Mouse (Mus musculus): ENCODE measurements around the gene Sost.
A peak's percentile ranks its signal among the peaks of the same experiment; 100 is the strongest.
"Not testable (repeated sequence)": the region's sequence is repeated elsewhere in the genome, so short reads cannot be mapped to it uniquely, and the experiment has no call there.

Sost gene

GRCm38 (mm10) chr11:101966965-101967614 is at the start of gene Sost:
Gene Sost, minus strand, starts transcription at chr11:101967015.
- DNase-seq (ENCODE audit: low read depth, low spot score) = no peak

DNA sequence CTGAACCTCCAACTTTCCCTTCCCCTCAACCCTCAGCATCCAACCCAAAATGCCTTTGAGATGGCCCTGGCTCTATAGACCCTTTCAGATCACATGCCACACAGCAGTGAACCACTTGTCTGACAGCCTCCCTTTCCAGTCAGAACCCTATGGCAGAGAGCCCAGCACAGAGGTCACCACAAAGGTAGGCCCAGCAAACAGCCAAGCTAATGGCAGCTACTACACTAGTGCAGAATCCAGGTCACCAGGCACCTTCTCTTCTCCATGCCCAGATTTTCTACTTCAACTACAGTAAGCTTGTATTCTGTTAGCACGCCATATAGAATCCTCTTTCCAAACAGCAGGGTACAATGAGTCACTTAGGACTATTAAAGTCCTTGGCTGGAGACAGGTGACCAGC is 49.3 kb upstream of the Sost start:
- DNase-seq (ENCODE audit: low read depth, low spot score) = no peak

- no peak for DNase-seq (ENCODE audit: low read depth, low spot score)
Measured at GRCm38 (mm10) chr11:102015472-102015871, 48.7 kb upstream of the Sost start.

- no peak for DNase-seq (ENCODE audit: low read depth, low spot score)
Measured at GRCm38 (mm10) chr11:102013201-102013600, 46.4 kb upstream of the Sost start.

DNA sequence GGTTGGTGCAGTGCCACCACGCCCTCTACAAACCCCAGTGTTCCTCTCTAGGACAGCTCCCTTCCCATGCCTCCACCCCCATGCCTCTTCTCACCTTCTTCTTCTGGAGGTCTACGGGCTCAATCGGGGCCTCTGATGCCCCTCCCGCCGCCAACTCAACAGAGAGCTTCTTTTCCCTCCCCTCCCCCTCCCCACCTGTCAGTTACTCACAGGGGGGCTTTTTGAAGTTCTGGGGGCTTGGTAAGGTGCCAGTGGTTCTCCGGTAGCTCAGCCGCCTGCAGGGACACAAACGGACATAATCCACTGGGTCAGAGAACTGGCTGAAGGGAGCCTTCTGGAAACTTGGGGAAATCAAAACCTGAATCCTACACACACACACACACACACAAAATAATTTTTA is 44.7 kb upstream of the Sost start:
- no peak for DNase-seq (ENCODE audit: low read depth, low spot score)

DNA sequence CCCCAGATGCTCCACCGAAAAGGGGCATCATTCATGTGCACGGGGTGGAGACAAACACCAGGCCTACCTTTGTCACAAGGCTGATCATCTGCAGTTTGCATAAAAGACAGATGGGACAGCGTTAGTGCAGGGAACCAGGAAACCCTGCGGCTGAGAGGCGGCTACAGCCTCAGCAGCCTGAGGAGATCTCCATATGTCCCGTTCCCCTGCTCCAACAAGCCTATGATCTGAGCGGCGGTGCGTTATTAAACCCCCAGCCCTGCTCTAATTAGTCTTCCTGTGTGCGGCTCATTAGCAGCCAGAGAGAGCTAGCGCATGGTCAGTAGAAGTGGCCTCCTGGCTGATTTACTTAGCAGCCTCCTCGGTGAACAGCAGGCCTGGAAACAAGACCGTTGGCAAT is 43.3 kb upstream of the Sost start:
- no peak for DNase-seq (ENCODE audit: low read depth, low spot score)

- DNase-seq (ENCODE audit: low read depth, low spot score) = no peak
Measured at GRCm38 (mm10) chr11:102008954-102009637, 42.3 kb upstream of the Sost start.

DNA sequence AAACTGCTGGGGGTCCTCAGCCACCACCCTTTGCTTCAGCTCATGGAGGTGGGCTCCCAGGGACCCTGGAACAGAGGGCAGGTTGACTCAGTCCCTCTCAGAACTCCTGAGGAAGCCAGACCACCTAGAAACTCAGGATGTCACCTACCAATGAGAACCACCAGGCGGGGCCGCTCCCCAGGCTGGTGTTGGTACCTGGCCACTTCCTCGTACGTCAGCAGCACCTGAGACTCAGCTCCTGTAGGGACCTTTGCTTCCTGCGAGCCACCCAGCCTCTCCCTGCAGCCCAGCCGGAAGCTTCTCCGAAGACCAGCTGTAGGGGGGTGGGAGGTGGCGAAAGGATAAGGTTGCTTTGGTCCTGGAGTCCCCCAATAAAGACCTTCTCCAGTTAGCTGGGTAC is 41.6 kb upstream of the Sost start:
- no peak for DNase-seq (ENCODE audit: low read depth, low spot score)

GRCm38 (mm10) chr11:102006688-102007087 is 39.9 kb upstream of the Sost start:
- no peak for DNase-seq (ENCODE audit: low read depth, low spot score)

DNA sequence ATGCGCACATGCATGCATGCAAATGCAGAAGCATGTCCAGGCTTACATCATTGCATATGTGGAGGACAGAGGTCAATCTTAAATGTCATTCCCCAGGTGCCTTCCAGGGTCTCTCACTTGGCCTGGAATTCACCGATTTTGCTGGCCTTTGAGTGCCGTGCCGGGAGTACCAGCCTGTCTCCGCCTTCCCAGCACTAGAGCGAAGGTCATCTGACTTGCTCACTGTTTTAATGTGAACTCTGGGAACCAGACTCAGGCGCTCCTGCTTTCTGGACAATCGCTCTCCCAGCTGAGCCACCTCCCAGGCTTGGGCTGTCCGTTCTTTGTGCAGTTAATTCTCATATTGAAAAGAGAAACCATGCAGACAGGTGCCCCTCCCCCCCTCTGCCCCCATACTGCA is 39.5 kb upstream of the Sost start:
- no peak for DNase-seq (ENCODE audit: low read depth, low spot score)

DNA sequence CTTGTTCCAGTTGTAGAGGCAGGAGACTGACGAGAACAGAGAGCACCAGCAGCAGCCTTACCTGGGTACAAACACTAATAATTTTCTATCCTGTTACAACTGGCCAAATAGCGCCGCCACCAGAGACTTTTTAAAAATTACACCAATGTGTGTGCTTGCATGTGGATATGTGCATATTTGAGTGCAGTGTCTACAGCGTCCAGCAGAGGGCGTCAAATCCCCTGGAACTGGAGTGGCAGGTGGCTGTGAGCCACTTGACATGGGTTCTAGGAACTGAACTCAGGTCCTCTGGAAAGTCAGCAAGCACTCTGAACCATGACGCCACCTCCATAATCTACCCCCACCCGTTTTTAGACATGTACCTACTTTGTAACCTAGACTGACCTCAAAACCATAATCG is 37.4 kb upstream of the Sost start:
- no peak for DNase-seq (ENCODE audit: low read depth, low spot score)

- no peak for DNase-seq (ENCODE audit: low read depth, low spot score)
Measured at GRCm38 (mm10) chr11:101999466-101999865, 32.7 kb upstream of the Sost start.

DNA sequence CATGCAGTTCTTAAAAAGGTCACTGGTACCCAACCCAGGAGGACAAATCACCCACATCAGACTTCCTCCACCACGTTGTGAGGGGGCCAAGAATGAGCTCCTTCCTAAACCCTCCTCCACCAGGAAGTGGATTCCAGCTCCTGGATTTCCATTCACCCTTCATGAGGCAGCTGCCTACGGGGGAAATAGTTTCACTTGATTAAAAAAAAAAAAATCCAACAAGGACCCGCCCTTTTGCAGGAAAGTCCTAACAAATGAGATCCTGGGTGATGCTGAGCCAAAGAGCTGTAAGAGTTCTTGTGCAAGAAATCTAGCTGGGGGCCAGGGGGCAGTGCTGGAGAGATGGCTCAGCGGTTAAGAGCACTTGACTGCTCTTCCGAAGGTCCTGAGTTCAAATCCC is 31.4 kb upstream of the Sost start:
- no peak for DNase-seq (ENCODE audit: low read depth, low spot score)

GRCm38 (mm10) chr11:101995938-101996337 is 29.1 kb upstream of the Sost start:
- DNase-seq (ENCODE audit: low read depth, low spot score) = no peak

- no peak for DNase-seq (ENCODE audit: low read depth, low spot score)
Measured at GRCm38 (mm10) chr11:101994100-101994499, 27.3 kb upstream of the Sost start.

DNA sequence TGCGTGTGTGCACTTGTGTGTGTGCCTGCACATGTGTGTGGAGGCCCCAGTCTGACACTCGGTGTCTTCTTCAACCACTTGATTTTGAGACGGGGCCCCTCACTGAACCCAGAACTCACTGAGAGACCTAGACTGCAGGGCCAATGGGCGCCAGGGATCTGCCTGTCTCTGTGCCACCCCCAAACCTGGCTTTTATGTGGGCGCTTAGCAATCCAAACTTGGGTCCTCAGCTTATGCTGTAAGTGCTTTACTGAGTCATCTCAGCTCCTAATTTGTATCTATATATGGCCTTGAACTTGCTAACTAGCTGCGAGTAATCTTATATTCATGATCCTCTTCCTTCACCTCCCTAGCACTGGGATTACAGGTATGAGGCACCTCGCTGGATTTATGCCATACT is 25.6 kb upstream of the Sost start:
- no peak for DNase-seq (ENCODE audit: low read depth, low spot score)

DNA sequence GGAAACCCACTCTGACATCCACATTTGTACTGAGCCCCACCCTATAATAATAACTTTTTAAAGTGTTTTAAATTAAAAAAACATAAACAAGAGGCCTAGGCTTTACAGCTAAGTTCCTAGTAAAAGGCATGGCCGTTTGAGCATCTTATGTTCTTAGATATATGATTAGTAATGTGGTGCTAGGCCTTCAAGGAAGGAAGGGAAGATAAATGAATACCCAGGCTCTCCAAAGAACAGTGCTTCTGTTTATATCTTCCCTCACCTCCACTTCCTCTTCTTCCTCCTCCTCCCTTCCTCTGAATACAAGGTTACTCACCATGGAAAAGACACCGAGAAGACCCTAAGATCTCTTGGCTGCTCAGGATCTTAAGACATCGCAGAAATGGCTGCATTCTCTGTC is 25.0 kb upstream of the Sost start:
- no peak for DNase-seq (ENCODE audit: low read depth, low spot score)

DNA sequence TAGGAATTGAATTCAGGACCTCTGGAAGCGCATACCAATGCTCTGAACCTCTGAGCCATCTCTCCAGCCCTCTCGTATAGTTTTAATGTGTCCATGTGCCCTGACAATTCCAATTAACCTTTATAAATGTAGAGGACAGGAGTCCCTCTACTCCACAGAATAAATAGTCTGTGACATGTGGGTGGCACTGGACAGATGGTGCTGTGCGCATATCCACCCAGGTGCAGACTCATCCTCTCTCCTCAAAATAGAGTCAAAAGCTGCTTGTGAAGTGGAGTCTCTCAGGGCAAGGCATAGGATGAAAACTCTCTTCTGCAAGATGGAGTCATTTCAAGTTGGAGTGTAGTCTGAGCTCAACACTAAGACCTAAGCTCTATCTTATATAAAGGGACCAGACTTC is 23.4 kb upstream of the Sost start:
- no peak for DNase-seq (ENCODE audit: low read depth, low spot score)

- no peak for DNase-seq (ENCODE audit: low read depth, low spot score)
Measured at GRCm38 (mm10) chr11:101986913-101987312, 20.1 kb upstream of the Sost start, which contains the start of gene Dusp3. Gene Dusp3, minus strand, starts transcription at chr11:101987013.

- DNase-seq (ENCODE audit: low read depth, low spot score) = peak; percentile 74
Measured at GRCm38 (mm10) chr11:101985990-101986389, 19.2 kb upstream of the Sost start.

- not testable (repeated sequence) for DNase-seq (ENCODE audit: low read depth, low spot score)
Measured at GRCm38 (mm10) chr11:101985450-101985849, 18.6 kb upstream of the Sost start.

DNA sequence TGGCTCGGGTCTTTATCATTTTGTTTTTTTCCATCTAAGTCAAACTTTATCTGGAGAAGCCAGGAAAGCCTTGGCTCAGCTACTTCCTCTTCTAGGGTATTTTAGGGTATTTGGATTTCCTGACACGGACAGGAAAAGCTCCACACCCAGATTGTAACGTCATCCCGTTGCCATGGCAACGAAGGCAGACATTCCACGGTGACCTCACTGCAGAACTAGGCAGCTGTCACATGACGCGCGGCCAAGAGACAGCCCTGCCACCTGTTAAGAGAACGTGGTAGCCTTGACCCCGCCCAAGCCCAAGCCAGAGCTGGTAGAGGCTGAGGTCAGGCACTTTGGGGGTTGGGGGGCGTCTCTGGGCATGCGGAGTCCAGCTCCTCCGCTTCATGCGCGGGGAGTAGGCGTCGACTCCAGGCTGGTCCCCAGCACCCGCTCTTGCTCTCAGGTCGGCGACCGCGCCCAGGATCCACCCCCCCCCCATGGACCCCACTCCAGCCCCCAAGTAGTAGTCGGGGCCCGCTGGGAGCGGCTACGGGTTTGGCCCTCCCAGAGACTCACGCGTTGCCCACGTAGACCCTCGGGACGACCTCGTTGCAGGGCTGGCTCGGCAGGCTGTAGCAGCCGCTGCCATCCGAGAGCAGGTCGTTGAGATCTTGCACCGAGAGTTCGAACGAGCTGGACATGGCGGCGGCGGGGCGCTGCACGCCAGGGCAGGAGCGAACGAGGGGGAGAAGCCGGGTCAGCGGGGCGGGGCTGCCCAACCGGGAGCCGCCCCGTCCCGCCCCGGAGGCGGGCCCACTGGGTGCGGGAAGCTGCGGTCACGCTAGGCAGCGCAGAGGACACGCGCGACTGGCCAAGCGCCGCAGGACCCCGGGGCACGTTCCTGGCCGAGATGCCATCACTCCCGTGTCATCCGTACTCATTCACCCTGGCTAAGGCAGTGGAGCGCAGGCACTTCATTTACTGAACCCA is 17.5 kb upstream of the Sost start, which contains the start of gene Cfap97d1:
TSS of gene Cfap97d1 (plus strand) at position 226 of the 972 bp plus-strand sequence.
- DNase-seq (ENCODE audit: low read depth, low spot score) = peak; percentile 83
